Mouse (Mus musculus) Patski (cell line): ENCODE data around the gene Ppp1r12b. TPM values are rescaled to one million over a fixed set of nuclear protein-coding genes. Genes with fewer than 3 reads are reported as not detected.

ENCODE experiments used
- ATAC-seq: fragments of 100-300 bp; one replicate; pipeline ENCODE4 v1.8.0; 2021
- CTCF ChIA-PET: fragments of 350-600 bp; sonication (Branson Sonifier 250); formaldehyde crosslinking; loops from one replicate; lab custom pipeline; 2022; ENCODE audit warnings: inconsistent platforms; lab: Charles Lee
- POLR2A ChIA-PET: fragments of 350-600 bp; sonication (Branson Sonifier 250); formaldehyde crosslinking; loops from one replicate; lab custom pipeline; 2022; ENCODE audit warnings: antibody characterized with exemption, inconsistent platforms; lab: Charles Lee
- DNase-seq: peaks from one replicate; pipeline ENCODE4 v3.0.0-alpha.2; 2011; ENCODE audit warnings: low read depth, low spot score
- H3K27me3 ChIP-seq: fragments of 371-371 bp; one replicate; pipeline ENCODE4 v1.5.1; 2021
- CTCF ChIP-seq: fragments of 100-300 bp; IDR thresholded peaks from one replicate; pipeline ENCODE4 v1.5.1; 2021
- in situ Hi-C: fragments of 300-500 bp; cut with MboI; formaldehyde crosslinking; loops from 3 replicates; pipeline ENCODE4 v1.11.1; 2018; ENCODE audit warnings: low pct_unique_long_range_greater_than_20kb, mixed read lengths
- polyA plus RNA-seq: library from polyadenylated mRNA; unstranded; gene quantifications from one replicate; pipeline ENCODE4 v1.2.3, GENCODE M21; 2021

Gene Ppp1r12b
- 4.2 TPM for polyA plus RNA-seq

DNA sequence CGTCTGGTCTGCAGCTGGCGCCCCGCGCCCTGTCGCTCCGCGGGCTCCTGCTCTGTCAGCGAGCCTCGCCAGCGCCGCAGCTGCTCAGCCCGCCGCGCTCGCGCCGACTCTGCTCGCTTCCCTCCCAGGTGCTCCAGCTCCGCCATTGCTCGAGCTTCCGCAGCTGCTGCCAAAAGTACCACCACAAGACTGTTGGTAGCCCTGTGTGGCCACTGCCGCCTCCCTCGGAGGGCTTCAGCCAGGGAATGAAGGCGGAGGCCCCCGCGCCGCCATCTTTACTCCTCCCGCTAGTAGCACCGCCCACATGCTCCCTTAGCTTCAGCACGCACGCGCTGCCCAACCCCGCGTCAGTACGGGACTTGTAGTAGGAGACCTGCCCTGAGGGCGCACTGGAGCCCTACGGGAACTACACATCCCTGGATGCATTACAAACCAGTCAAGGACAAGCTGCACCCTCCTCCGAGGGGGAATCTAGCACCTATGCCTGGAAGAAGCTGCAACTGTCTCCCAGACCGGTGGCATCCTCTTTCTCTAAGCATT lies at the start of gene Ppp1r12b:
Ppp1r12b (minus strand) TSS at position 306 of the 540 bp plus-strand sequence.
- H3K27me3 ChIP-seq, result no peaks in the 10 kb centered on the region
- ATAC-seq (peak; percentile 99), DNase-seq (peak; percentile 98)
- in situ Hi-C loops, result no loop called here
- ChIA-PET CTCF (interaction anchor here (1.6 kb wide), 1 partner anchor 13 kb away, joined by 4 read pairs; no protein-coding TSS in a partner anchor), POLR2A (interaction anchor here (0.7 to 1.1 kb wide), 2 partner anchors 26 to 191 kb away, joined by 3 to 5 read pairs; partner anchors contain the start of gene Arl8a)
- TF ChIP-seq CTCF, result no peak

DNA sequence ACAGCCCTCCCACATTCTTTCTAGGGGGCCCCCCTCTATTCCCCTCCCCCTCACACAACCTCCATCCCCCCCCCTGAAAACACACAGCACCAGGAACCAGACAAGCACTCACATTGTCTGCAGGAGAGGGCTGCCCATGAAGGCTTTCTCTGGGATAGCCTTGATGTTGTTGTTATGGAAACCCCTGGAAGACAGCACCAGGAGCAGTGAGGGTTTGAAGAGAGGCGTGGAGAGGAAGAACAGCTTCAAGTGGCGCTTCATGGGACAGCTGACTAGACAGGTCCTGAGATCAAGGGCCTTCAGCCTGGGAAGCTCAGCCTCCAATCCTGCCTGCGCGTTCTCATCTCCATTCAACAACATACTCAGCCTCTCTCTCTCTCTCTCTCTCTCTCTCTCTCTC lies 47.6 kb upstream of the Ppp1r12b start:
- in situ Hi-C loops, result no loop called here
- ChIA-PET POLR2A (no interaction called here), CTCF (interaction anchor here (1.2 kb wide), 1 partner anchor 13 kb away, joined by 3 read pairs; no protein-coding TSS in a partner anchor)
- ATAC-seq (no peak), DNase-seq (no peak)
- TF ChIP-seq CTCF, result no peak
- H3K27me3 ChIP-seq, result no peaks in the 10 kb centered on the region

DNA sequence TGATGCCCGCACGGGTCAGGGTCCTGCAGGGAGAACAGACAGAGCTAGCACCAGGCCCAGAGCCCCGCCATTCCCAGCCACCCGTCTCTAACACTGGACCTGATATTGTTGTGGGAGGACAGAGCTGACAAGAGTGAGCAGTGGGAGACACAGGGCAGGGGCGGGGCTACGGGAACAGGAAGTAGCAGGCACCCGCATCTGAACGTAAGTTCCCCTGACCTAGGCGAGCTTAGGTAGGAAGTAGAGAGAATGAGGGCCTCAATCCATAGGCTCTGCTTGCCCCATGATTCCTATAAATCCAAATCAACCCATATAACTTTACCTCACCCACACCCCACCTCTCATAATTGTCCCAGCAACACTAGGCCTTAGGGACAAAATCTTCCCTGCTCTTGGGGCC lies 44.8 kb upstream of the Ppp1r12b start:
- ATAC-seq (no peak), DNase-seq (no peak)
- POLR2A ChIA-PET, result no interaction called here
- CTCF ChIA-PET, result interaction anchor here (1.4 kb wide), 1 partner anchor 12 kb away, joined by 3 read pairs; no protein-coding TSS in a partner anchor
- in situ Hi-C loops, result no loop called here
- H3K27me3 ChIP-seq, result no peaks in the 10 kb centered on the region
- no peak for TF ChIP-seq CTCF

- TF ChIP-seq CTCF, result no peak
- CTCF ChIA-PET, result no interaction called here
- ATAC-seq (no peak), DNase-seq (no peak)
- no peaks in the 10 kb centered on the region for H3K27me3 ChIP-seq
- POLR2A ChIA-PET, result interaction anchor here (0.5 kb wide), 1 partner anchor 262 kb away, joined by 3 read pairs; no protein-coding TSS in a partner anchor
- in situ Hi-C loops, result no loop called here
These were observed 42.5 kb upstream of the Ppp1r12b start for GRCm38 (mm10) chr1:134998231-134998630.

GRCm38 (mm10) chr1:134997568-134997967 lies 41.8 kb upstream of the Ppp1r12b start:
- CTCF ChIA-PET, result no interaction called here
- POLR2A ChIA-PET, result no interaction called here
- ATAC-seq, result no peak
- no peaks in the 10 kb centered on the region for H3K27me3 ChIP-seq
- no peak for TF ChIP-seq CTCF
- DNase-seq, result no peak
- in situ Hi-C loops, result no loop called here

DNA sequence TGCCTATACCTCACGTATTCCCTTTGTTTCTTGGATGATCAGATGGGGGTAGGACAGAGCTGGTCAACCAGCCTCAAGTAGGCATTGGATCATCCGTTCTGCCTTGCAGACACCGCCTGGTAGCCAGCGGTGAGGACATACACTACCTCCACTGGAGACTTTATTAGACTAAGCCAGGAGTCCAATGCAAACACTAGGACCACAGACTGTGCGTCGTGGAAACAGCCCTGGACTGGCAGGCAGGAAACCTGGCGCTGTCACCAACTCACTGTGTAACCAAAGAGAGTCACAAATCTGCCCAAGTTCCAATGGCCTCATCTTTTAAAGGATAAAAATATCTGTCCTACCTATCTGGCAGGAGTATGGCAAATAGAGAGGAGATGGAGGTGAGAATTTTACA lies 40.7 kb upstream of the Ppp1r12b start:
- ATAC-seq (no peak), DNase-seq (no peak)
- POLR2A ChIA-PET, result no interaction called here
- in situ Hi-C loops, result no loop called here
- no peaks in the 10 kb centered on the region for H3K27me3 ChIP-seq
- CTCF ChIA-PET, result interaction anchor here (1.3 kb wide), 1 partner anchor 54 kb away, joined by 3 read pairs; no protein-coding TSS in a partner anchor
- TF ChIP-seq CTCF, result no peak

DNA sequence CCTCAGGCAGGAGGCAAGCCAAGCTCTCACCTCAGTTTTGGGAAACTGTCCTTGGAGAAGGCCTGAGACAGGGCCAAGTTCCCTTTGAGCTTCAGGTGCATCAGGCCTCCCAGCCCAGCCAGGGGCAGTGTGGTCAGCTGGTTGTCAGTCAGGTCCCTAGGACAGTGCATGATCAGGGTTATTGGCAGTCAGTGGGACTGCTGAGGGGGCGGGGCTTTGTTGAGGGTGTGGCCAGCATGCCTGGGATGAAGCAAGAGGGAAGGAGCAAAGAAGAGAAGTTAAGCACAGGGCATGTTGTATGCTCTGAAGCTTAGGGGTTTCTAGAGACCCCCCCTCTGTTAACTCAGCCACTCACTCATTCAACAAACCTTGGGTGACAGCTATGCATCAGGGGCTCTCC lies 40.2 kb upstream of the Ppp1r12b start:
- no peaks in the 10 kb centered on the region for H3K27me3 ChIP-seq
- ChIA-PET POLR2A (no interaction called here), CTCF (interaction anchor here (1.3 kb wide), 1 partner anchor 54 kb away, joined by 3 read pairs; no protein-coding TSS in a partner anchor)
- in situ Hi-C loops, result no loop called here
- no peak for TF ChIP-seq CTCF
- ATAC-seq (no peak), DNase-seq (no peak)

DNA sequence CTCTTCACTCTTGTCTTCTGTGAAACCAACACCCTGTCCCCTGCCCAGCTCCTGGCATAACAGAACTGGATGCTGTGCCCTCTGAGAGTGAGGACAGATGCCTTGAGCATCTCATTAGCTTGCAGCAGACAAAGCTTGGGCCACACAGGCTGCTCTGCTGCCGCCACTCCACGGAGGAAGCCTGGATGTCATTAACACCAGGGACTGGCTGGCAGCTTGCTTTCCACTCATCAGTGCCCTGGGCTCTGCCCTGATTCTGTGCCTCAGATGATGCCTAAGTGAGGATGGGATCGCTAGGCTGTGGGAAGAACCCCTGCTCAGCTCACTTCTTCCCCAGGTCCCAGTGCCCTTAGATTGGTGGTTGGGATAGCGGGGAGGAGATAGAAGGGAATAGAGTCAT lies 39.7 kb upstream of the Ppp1r12b start:
- in situ Hi-C loops, result no loop called here
- ChIA-PET CTCF (no interaction called here), POLR2A (no interaction called here)
- DNase-seq (no peak), ATAC-seq (no peak)
- TF ChIP-seq CTCF, result no peak
- no peaks in the 10 kb centered on the region for H3K27me3 ChIP-seq

DNA sequence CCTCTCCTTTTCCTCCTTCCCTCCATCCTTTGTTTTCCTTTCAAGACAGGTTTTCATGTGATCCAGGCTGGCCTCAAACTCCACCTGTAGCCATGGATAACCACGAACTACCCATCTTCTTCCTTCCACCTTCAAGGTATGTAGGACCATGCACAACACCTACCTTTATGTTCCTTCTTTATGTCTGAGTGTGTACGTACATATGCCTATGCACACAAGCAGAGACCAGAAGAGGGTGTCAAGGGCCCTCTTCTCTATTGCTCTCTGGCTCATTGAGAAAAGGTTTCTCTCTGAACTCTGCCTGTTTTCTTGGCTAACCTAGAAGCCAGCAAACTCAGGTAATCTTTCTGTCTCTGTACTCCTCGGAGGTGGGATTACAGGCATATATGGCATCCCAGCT lies 39.0 kb upstream of the Ppp1r12b start:
- TF ChIP-seq CTCF, result no peak
- in situ Hi-C loops, result no loop called here
- ChIA-PET CTCF (no interaction called here), POLR2A (no interaction called here)
- ATAC-seq (no peak), DNase-seq (no peak)
- no peaks in the 10 kb centered on the region for H3K27me3 ChIP-seq

GRCm38 (mm10) chr1:134992046-134992645 lies 36.4 kb upstream of the Ppp1r12b start:
- H3K27me3 ChIP-seq, result no peaks in the 10 kb centered on the region
- in situ Hi-C loops, result no loop called here
- ATAC-seq, result no peak
- ChIA-PET CTCF (interaction anchor here (0.7 to 1.6 kb wide), 4 partner anchors 14 to 114 kb away, joined by 3 to 4 read pairs (median 3); partner anchors contain the start of gene Ube2t), POLR2A (interaction anchor here (0.6 kb wide), 1 partner anchor 267 kb away, joined by 3 read pairs; no protein-coding TSS in a partner anchor)
- no peak for DNase-seq
- no peak for TF ChIP-seq CTCF

- POLR2A ChIA-PET, result interaction anchor here (0.5 kb wide), 1 partner anchor 88 kb away, joined by 3 read pairs; no protein-coding TSS in a partner anchor
- in situ Hi-C loops, result loop anchor here (5.0 kb wide), 1 partner anchor 118 kb away; the partner anchor contains the start of gene Lgr6
- CTCF ChIA-PET, result interaction anchor here (0.7 to 4.6 kb wide), 23 partner anchors 9 to 165 kb away, joined by 3 to 40 read pairs (median 4); partner anchors contain the start of genes Ptpn7 and Ube2t
- DNase-seq (no peak), ATAC-seq (no peak)
- no peaks in the 10 kb centered on the region for H3K27me3 ChIP-seq
- TF ChIP-seq CTCF, result peak; percentile 96
These were observed 33.6 kb upstream of the Ppp1r12b start for GRCm38 (mm10) chr1:134989372-134989771.
